Mouse (Mus musculus): ENCODE results near the gene Gjc3.

The Gjc3 gene

DNA sequence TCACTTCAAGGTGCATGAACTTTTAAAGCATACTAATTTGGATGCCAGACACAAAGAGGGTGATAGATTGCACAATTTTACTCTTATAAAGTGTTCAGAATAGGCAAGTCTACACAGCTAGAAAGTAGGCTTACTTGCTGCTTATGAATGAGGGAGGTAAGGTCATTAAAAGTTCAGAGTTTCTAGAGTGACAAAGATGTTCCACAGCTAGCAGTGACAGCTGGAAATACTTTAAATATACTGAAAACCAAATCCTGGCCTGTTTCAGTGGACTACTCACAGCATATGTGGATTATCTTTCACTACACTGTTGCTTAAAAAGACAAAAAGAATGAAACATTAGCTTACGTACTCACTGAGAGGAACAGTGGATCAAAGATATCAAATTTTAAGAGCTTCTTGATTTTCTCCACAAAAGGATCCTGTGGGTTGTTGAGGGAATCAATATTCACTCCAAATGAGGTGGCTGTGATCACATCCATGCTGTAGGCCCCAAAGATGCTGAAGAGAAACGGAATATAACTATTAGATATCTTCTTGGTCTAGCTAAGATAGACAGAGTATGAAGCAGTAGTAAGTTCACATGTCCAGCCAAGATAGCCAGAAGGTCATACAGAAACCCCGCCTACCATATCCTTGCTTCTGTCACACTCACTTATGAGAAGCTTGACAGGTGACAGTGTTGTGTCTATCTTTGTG is 53.2 kb downstream of the Gjc3 start:
- no peak for DNase-seq (ENCODE audit: low read depth)

Data from c-Kit-positive CD71-negative TER-119-negative erythroid progenitor cells, embryonic 14.5 days (primary cell).